Mouse (Mus musculus): ENCODE measurements around the gene Ankrd53.
"Not testable (repeated sequence)": the region's sequence is repeated elsewhere in the genome, so short reads cannot be mapped to it uniquely, and the experiment has no call there.

Gene Ankrd53

DNA sequence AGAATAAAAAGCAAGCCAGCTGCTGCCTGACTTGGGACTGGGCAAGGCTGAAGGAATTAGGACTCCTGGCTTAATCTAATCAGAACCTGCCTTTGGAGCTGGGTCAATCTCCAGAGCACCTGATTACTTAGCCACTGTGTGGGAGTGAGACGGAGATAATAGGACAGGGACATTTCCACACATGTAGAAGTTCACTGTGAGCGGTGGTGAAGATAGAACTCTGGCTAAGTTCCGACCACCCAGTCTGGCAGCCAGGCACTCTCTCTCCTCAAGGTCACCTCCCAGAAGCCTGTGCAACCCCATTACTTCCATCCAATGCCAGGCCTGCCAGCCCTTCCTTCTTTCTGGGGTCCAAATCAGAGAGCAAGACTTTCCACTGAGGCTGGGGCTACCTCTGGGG, 4.5 kb downstream of the Ankrd53 start:
- DNase-seq (ENCODE audit: low read depth, low spot score) = no peak

DNA sequence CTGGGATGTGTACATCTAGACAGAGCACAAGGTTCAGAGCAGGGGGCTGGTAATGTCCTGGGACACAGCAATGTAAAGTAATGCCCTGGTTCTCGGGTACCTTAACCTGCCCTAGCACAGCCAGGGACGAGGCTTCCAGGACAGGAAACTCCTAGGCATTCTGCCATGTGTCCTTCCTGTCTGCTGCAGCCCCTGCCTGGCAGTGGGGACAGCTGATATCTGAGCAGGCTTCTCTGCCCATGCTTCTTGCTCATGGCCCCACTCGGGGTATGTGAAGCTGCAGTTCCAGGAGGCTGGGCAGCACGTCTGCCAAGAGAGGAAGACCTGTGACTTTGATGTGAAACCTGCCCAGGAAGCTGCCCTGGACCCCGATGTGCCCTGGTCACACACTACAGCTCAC, 6.0 kb downstream of the Ankrd53 start:
- no peak for DNase-seq (ENCODE audit: low read depth, low spot score)

DNA sequence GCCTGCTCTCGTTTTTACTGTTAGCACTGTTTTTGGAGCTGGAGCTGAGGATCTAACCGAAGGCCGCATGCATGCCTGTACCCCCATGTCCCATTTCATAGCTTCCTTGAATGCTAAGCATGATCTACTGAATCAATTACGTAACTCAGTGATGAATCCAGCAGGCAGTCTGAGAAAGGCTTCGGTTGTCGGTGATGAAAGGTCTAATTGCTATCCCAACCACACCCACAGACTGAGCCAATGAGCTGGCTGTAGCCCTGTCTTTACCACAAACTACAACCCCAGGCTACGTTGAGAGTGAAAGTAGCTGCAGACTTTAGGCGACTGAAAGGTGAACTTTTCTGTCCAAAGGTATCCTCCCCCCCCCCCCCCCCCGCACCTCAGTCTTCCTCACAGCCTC, 11.7 kb downstream of the Ankrd53 start:
- no peak for DNase-seq (ENCODE audit: low read depth, low spot score)

GRCm38 (mm10) chr6:83774781-83775563, 12.5 kb downstream of the Ankrd53 start:
- no peak for DNase-seq (ENCODE audit: low read depth, low spot score)

- peak; percentile 89 for DNase-seq (ENCODE audit: low read depth, low spot score)
Observed at GRCm38 (mm10) chr6:83775638-83776293, 13.3 kb downstream of the Ankrd53 start, which contains the start of gene Tex261. Gene Tex261, minus strand, starts transcription at chr6:83775813.

- no peak for DNase-seq (ENCODE audit: low read depth, low spot score)
Observed at GRCm38 (mm10) chr6:83778306-83778705, 15.9 kb downstream of the Ankrd53 start.

DNA sequence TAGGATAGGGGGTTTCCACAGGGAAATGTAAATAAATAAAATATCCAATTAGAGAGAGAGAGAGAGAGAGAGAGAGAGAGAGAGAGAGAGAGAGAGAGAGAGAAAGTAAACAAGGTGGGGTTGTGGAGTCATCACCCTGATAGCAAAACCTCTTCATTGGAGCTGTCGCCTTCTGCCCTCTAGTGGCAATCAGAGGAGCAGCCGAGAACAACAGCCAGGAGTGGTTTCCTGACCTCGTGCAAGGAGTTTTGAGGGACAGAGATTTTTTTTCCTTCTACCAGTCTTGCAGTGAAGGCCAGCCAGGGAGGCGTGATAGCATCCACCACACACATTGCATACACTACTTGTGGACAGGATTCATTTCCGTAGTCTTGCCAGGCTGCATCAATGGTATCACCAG, 16.6 kb downstream of the Ankrd53 start:
- DNase-seq (ENCODE audit: low read depth, low spot score) = peak; percentile 49

DNA sequence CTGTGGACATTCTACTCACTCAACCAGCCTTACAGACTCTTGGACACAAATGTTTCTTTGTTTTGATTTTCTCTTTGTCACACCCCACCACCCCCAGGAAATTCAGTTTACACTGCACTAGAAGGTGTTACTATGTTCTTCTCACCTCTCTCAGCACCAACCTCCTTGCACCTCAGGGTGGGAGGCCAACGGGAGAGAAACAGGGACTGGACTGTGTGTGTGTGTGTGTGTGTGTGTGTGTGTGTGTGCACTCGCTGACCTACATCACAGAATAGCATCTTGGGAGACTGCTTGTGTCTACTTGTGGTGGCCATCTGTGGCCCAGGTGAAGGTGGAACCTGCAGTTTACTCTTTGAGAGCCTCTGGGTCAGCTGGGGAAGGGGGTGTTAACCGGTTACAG, 24.0 kb downstream of the Ankrd53 start:
- DNase-seq (ENCODE audit: low read depth, low spot score) = no peak

DNA sequence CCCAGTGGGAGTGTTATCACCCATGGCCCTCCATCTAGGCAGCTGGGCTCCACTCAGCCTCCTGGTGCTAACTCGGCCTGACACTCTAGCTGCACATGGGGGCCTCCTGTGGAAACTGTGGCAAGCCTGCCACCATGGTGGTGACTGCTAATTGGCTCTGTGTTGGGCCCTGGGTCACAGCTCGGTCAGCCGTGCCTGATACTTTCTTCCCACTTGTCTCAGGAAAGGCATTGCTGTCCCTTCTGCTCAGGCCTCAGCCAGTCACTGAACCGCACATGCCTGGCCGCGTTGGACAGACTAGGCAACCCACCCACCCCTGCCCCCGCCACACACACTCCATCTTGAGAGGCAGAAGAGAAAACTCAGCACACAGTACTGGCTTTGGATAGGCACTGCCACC, 26.1 kb downstream of the Ankrd53 start:
- DNase-seq (ENCODE audit: low read depth, low spot score) = peak; percentile 8

DNA sequence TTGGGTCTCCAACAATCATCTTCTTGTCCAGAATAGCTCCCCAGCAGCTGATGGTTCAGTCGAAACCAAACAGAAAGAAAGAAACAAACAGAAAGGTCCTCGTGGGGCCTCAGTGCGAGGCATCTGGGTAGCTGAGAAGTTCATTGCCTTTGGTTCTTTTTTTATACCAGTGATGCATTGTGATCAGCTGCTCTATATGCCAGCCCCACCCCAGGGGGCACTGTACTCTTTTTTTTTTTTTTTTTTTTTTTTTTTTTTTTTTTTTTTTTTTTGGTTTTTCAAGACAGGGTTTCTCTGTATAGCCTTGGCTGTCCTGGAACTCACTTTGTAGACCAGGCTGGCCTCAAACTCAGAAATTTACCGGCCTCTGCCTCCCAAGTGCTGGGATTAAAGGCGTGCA, 28.1 kb downstream of the Ankrd53 start:
- DNase-seq (ENCODE audit: low read depth, low spot score) = not testable (repeated sequence)

- DNase-seq (ENCODE audit: low read depth, low spot score) = no peak
Observed at GRCm38 (mm10) chr6:83791251-83791890, 28.9 kb downstream of the Ankrd53 start.

- peak; percentile 92 for DNase-seq (ENCODE audit: low read depth, low spot score)
Observed at GRCm38 (mm10) chr6:83794760-83795296, 32.4 kb downstream of the Ankrd53 start, which contains the start of gene Nagk. Gene Nagk, plus strand, starts transcription at chr6:83794982.

- DNase-seq (ENCODE audit: low read depth, low spot score) = peak; percentile 14
Observed at GRCm38 (mm10) chr6:83795492-83795900, 33.1 kb downstream of the Ankrd53 start.

GRCm38 (mm10) chr6:83796686-83797085, 34.2 kb downstream of the Ankrd53 start:
- no peak for DNase-seq (ENCODE audit: low read depth, low spot score)

DNA sequence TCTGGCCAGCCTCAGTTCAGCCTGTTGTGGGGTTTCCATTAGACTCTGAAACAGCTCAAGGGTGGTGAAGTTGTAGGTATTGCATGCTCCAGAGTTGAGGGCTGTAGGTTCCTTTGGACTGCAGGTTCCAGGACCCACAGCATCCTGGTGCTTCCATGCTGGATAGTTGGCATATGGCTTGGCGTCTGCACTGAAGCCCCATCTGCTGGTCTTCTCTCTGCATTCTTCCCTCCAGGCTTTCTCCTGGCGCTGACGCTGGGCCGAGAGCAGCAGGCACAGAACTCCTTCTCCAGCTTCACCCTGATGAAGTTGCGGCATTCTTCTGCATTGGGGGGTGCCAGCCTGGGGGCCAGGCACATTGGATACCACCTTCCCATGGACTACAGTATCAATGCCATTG, 39.6 kb downstream of the Ankrd53 start:
- DNase-seq (ENCODE audit: low read depth, low spot score) = no peak

GRCm38 (mm10) chr6:83802846-83803245, 40.4 kb downstream of the Ankrd53 start:
- DNase-seq (ENCODE audit: low read depth, low spot score) = no peak

GRCm38 (mm10) chr6:83815801-83816200, 53.4 kb downstream of the Ankrd53 start:
- no peak for DNase-seq (ENCODE audit: low read depth, low spot score)
